Mouse (Mus musculus) granulocyte monocyte progenitor cell, adult 5-6 weeks (primary cell): Measurements from ENCODE around the gene Xrn1. TPM values are rescaled to one million over a fixed set of nuclear protein-coding genes. Genes with fewer than 3 reads are reported as not detected.
"Not testable (repeated sequence)": the region's sequence is repeated elsewhere in the genome, so short reads cannot be mapped to it uniquely, and the experiment has no call there.

Experiments used
- ATAC-seq: replicated peaks from 2 replicates; pipeline ENCODE4 v1.8.0; 2016; ENCODE audit warnings: mild to moderate bottlenecking, moderate TSS enrichment, inconsistent platforms; ENCODE audit not compliant: poor library complexity, severe bottlenecking
- total RNA-seq, 2 experiments: library from RNA; stranded (forward) in 1 of 2; stranded (reverse) in 1 of 2; fragments of 200-712, 200-1000 nt in 1 of 2; fragments of >200 nt in 1 of 2; fragmentation: Nextera tagmentation in 1 of 2; gene quantifications; 2 replicates each; pipeline ENCODE4 v1.2.3; 2014 to 2017

Gene Xrn1
- total RNA-seq, 2 experiments from 2014 or later = 19.4 to 29.8 TPM

DNA sequence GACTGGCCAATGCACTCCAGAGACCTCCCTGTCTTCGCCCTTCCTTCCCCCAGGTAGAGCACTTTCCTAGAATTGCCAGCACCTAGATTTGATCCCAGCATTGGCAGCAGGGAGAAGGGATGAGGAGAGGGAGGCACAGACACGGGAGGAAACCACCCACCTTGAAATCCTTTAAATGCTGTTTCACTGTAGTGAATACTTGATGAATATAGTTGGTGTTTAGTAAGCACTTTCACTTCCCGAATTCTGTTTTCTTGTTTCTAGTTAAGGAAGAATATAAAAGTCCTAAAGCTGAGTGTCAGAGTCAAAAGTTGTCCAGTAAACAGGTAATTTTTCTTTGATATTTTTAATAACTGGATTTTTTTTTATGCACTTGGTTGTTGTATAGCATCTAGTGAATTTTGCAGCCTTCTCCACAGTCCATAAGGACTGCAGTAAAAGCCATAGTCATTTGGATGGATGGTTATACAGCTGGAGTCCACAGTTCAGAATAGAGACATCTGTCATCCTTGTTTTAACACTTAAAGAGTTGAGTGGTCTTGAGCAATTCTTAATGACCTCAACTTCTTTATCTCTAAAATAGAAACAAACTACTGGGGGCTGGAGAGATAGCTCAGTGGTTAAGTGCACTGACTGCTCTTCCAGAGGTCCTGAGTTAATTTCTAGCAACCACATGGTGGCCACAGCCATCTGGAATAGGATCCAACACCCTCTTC, 81.0 kb downstream of the Xrn1 start:
- ATAC-seq = peak; percentile 82

DNA sequence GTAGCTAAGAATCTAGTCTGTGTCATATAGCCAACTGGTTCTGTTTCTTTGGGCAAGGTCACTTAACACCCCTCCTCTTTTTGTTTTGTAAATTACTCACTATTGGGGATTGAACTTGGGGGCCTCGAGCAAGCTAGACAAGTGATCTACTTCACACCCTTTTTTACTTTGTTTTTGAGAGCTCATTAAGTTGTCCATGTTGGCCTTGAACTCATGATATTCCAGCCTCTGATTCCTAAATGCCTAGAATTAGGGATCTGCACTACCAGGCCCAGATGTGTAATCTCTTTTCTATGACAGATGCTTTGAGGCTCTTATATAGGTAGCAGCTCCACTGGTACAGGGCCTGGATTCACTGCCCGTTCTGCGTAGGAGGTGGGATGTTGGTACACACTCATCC, 89.7 kb downstream of the Xrn1 start:
- ATAC-seq = no peak

DNA sequence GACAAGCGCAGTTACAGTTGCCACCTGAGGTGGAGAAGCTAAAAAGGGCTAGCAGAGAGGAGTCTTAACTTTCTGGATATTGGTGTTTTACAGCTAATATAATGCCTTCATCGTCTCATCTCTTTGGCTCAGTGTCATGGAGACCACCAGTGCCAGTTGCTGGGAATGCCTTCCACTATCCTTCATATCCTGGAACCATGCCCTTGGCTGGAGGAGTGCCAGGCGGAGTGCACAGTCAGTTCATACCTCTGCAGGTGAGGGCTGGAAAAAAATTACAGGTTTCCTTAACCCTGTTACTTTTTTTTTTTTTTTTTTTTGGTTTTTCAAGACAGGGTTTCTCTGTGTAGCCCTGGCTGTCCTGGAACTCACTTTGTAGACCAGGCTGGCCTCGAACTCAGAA, 96.9 kb downstream of the Xrn1 start:
- ATAC-seq = no peak

DNA sequence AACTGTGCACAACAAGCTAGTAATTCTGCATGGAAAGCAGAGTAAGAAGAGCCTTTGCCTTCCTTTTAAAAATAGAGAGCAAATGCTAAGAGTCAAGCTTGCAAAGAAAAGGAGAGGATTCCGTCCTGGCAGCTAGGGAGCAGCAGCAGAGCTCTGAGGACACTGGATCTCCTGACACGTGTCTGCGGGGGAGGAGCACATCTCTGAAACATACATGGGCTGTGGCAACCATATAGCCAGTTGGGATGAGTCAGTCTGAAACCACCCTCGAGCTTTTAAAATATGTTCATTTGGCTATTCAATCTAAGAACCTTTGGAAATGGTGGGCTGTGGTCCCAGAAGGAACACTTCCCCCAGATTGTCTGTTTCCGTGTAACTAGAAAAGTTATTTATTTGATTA, 100.3 kb downstream of the Xrn1 start:
- ATAC-seq = no peak

DNA sequence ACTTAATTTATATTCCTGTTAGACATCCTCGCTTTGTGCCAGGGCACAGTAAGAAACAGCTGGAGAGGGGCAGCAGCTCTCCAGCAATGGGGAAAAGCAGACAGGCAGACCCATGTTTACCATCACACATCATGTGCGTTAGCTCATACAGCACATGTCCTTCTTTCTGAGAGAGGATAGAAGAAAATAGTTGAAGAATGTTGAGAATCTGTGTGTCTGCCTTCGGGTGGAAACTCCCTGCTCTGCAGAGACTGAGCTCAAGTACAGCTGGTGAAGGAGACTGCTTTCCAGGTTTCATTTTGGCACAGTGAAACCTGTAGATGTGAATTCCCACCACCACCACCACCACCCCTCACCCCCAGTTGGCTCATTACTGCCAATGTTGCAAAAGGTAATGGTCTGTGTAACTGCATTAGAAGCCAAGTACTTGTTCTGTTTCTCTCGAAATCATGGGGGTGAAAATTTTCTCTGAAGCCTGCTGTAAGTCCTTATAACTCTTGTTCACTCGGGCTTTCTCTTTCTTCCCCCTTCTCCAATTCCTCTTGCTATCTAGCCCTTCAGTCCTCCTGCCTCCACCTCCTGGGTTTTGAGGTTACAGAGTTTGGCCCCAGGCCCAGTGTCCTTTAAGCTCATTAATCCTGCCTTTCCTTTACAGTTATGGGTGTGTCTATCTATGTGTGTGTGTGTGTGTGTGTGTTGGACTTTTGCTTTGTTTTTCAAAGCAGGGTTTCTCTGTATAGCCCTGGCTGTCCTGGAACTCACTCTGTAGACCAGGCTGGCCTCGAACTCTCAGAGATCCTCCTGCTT, 102.1 kb downstream of the Xrn1 start:
- ATAC-seq = no peak

DNA sequence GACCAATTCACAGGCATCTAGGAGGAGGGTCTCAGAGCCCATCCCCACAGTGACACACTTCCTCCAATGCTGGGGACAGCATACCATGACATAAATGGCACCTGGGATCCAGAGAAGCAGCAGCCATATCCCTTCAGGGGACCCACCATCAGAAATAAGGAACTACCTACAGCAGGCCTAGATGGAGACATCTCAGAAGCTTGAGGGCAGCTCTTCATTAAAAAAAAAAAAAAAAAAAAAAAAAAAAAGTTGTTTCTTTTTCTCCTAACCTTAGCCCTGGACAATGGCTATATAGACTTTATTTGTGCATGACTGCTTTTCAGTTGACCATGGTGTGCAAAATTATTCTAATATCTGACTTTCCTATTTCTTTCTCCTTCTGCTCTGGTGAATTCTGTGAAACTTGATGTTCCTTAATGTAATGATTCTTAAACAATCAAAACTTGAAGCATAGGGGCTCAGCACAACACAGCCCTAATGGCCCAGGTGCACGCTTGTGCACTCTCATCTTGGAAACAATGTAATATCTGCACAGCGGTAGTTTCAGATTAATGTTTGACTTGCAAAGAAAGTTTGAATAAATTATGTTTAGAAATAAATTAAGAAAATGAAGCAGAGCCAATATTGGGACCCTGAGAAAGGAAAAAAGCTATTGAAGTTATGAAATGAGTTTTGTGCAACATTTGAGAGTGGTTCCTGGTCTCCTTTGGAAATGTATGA, 108.7 kb downstream of the Xrn1 start:
- no peak for ATAC-seq

DNA sequence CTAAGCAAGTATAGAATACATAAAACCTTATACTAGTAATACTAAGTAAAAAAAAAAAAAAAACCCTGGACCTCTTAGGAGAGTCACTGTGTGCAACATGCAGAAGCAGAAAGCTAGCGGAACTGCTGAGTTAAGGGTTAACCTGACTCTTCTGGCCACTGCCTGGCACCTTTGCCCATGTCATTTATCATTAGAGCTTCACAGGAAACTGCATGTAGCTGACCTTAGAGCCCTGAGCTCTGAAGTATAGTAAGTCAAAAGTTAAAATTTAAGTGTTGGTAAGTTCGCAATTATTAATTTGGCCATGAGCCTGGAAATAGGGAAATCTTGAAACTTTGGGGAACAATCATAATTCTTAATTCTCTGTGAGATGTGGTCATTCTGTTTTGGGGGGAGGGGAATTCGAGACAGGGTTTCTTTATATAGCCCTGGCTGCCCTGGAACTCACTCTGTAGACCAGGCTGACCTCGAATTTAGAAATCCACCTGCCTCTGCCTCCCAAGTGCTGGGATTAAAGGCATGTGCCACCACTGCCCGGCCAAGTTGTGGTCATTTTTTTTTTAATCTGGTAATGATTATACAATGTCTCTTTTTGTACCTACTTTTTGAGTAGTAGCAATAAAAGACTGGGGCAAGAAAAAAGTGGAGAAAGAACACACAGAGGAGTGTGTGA, 109.4 kb downstream of the Xrn1 start:
- no peak for ATAC-seq

DNA sequence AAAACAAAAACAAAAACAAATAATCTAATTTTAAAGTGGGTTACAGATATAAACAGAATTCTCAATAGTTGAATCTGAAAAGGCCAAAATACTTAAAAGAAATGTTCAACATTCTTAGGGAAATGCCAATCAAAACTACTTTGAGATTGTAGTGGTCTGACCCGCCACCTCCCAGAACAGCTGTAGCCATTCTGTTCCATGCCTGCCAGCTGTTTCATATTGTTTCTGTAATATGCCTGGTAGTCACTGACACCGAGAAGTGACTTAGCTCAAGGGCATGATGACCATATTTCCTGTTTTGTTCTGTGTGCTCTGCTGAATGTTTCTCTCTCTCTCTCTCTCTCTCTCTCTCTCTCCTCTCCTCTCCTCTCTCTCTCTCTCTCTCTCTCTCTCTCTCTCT, 112.9 kb downstream of the Xrn1 start:
- no peak for ATAC-seq

DNA sequence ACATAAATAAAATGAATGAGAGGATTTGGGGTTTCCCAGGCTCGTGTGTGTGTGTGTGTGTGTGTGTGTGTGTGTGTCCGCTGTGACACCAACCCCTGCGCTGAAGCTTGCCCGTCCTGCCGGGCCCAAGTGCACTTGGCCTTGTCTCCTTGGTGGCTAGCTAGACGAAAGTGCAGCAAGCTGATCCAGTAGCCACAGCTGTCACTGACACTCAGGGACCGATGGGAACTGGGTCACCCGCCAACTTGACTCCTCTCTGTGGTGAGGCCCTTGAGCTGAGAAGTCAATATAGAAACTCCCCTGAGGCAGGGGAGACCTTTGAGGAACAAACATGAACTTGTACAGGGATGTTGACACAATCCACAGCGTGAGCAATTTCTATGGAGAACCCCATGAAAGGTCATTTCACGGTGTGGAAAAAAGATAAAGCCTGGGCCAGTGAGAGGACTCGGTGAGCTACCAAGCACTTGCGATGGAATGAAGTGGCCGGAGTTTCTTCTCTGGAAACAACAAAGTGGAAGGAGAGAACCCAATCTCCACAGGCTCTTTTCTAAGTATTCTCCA, 124.3 kb downstream of the Xrn1 start:
- no peak for ATAC-seq

DNA sequence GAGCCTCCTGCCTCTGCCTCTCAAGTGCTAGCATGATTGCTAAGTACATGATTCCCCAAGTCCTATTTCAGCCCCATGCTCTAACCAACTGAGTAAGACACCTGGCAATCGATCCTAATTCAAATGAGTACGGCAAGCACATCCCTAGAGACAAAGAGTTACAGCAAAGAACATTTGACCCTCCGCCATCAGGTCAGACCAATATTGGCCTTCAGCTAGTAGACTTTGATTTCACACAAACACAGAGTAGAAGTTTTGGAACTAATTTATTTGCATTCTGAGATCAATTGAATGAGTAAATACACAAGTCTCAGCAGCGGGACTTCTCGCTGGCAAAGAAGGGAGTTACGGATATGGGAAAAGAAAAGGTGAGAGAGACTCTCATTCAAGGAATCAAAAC, 130.7 kb downstream of the Xrn1 start:
- ATAC-seq = no peak

DNA sequence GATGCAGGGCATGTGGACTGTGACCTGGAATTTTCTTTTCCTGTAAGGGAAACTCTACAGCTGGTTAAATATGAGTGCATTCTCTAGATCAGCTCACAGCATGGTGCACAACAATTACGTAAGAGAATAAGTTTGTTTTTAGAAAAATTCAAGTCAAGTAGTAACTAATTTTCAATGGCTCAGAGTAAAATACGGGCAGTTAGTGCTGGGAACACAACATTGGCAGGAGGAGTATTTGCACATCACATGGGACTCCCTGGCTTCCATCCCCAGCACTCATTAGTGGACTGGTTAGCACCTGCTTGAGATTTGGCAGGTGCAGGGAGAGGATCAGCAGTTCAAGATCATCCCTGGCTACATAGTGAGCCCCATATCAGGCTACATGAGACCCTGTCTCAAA, 133.1 kb downstream of the Xrn1 start:
- no peak for ATAC-seq

DNA sequence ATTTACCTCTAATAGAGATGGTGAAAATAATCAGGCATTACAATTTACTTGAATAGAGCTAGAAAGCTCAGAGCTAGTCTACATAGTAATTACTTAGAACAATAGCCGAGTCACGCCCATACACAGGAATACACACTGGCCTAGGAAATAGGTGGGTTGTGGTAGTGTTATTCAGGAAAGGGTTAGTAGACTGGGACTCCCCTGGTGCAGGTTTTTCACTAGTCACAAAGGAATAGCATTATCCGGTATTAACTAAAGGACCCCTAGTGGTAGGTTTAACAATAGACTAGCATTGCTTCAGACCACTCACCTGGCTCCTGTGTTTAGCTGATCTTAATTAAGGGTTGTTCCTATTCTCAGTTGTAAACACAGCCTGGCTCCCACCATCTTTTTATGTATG, 133.9 kb downstream of the Xrn1 start:
- ATAC-seq = not testable (repeated sequence)

DNA sequence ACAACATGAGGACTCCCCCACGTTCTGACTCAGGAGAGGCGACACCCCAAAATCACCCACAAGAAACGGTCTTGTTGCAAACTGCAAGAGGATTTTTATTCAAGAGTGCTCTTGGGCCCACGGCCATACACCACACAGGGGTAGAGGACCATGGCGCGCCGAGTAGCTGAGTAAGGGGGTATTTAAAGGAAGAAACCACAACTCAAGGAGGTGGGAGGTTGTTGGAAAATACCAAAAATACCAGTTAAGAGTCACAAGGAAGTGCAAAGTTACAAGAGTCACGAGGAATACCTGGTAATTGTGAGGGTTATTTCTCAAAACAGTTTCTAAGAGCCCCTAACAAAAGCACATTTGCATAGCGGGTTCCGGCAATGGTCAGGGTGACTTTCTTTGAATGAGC, 138.1 kb downstream of the Xrn1 start:
- not testable (repeated sequence) for ATAC-seq

DNA sequence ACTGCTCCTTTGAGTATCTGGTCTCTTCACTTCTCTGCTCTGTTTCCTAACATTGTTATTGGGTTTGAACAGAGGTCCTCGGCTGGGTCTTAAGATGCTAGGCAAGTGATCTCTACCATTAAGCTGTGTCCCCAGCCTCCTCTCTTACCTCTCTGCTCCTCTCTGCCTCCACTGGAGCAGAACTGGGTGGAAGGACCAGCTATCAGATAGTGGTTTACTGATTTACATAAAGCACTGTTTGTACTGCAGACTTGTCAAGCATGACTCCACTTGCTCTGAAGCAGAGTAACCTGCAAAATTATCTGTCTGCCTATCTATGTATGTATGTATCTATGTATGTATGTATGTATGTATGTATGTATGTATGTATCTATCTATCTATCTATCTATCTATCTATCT, 138.7 kb downstream of the Xrn1 start:
- no peak for ATAC-seq

DNA sequence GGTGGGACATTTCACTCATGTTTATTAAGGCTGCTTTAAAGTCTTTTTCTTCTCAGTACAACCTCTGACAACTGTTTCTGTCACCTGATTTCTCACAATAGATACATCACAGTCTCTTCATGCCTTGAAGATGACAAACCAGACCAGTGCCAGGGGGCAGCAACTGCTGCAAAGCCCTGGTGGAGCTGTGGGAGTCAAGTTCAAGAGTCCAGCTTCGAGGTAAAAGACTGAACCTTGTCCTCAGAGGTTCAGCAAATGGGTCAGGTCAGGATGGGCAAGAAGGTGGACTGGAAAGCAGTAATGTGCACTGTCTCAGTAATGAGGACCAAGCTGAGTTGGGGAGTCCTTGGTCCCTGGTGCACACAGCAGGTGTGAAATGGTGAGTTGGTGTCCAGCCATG, 139.8 kb downstream of the Xrn1 start:
- ATAC-seq = no peak

DNA sequence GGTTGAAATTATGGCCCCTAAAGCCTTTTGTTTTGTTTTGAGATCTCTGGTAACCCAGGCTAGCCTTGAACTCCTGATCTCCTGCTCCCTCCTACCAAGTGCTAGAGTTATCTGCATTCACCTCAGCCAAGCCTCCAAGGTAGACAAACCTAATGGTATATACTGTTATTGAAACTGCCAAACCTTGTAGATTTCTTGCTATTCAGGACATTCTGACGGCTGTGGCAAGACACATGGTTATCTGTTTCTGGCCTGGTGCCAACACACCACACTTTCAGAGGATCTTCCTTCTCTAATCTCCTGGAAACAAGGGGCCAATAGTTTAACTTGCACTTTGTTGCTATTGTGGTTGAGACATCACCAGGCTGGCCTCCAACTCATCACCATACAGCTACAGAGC, 140.6 kb downstream of the Xrn1 start:
- ATAC-seq = no peak

DNA sequence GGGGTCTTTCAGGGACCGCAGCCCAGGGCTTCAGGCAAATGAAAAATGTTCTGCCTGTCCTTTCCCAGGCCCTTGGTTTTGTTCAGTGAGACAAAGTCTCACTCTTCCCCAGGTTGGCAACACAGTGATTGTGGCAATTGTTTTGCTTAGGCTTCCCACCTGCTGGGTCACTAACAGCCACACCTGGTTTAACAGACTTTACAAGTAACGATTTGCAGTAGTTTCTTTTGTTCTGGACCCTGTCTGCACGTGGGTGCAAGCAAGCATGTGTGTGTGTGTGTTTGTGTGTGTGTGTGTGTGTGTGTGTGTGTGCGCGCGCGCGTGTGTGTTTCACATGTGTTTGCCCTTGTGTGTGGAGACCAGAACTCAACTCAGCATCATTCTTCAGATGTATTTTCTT, 148.3 kb downstream of the Xrn1 start:
- ATAC-seq = no peak
